Mouse (Mus musculus) heart, embryonic 14.5 days (tissue): ENCODE results near the gene Mif. TPM values are rescaled to one million over a fixed set of nuclear protein-coding genes. Genes with fewer than 3 reads are reported as not detected.

Experiments used
- ATAC-seq: fragments of 200-750 bp; cut with Nextera tagmentation; 2 replicates; pipeline ENCODE4 v1.8.0; 2017; ENCODE audit warnings: low read depth, moderate TSS enrichment; ENCODE audit not compliant: insufficient number of reproducible peaks, insufficient read depth, low FRiP score
- H3K27ac ChIP-seq, 2 experiments: fragments of 200-500 bp in 1 of 2; fragments of 300-500 bp in 1 of 2; sonication (generic) in 1 of 2; replicated peaks in 1 of 2; 2 replicates each; pipeline ENCODE4 v1.5.1; 2012 to 2014; ENCODE audit warnings: low read depth in 2 of 2, low read length in 2 of 2, control low read depth in 1 of 2, mild to moderate bottlenecking in 1 of 2, mixed read lengths in 1 of 2; ENCODE audit not compliant: control insufficient read depth in 1 of 2, insufficient read depth in 1 of 2
- H3K27me3 ChIP-seq: fragments of 300-500 bp; sonication (generic); 2 replicates; pipeline ENCODE4 v1.6.1; 2014; ENCODE audit warnings: mild to moderate bottlenecking, low read length, control low read depth; ENCODE audit not compliant: control insufficient read depth, insufficient read depth
- H3K36me3 ChIP-seq: fragments of 300-500 bp; sonication (generic); 2 replicates; pipeline ENCODE4 v1.6.1; 2014; ENCODE audit warnings: mild to moderate bottlenecking, control low read depth, low read length, mixed read lengths; ENCODE audit not compliant: control insufficient read depth, insufficient read depth
- H3K4me1 ChIP-seq, 2 experiments: fragments of 200-500 bp in 1 of 2; fragments of 300-500 bp in 1 of 2; sonication (generic) in 1 of 2; 2 replicates each; pipeline ENCODE4 v1.6.1; 2012 to 2014; ENCODE audit warnings: low read length in 2 of 2, control low read depth in 1 of 2, mixed read lengths in 1 of 2; ENCODE audit not compliant: control insufficient read depth in 2 of 2, insufficient read depth in 2 of 2
- H3K4me2 ChIP-seq: fragments of 300-500 bp; sonication (generic); 2 replicates; pipeline ENCODE4 v1.6.1; 2014; ENCODE audit warnings: mild to moderate bottlenecking, low read length
- H3K4me3 ChIP-seq, 2 experiments: fragments of 200-500 bp in 1 of 2; fragments of 300-500 bp in 1 of 2; sonication (generic) in 1 of 2; 2 replicates each; pipeline ENCODE4 v1.5.1; 2012 to 2014; ENCODE audit warnings: low read length in 2 of 2, mild to moderate bottlenecking in 2 of 2, control low read depth in 1 of 2, low read depth in 1 of 2, moderate library complexity in 1 of 2; ENCODE audit not compliant: control insufficient read depth in 1 of 2, insufficient read depth in 1 of 2
- H3K9ac ChIP-seq: fragments of 300-500 bp; sonication (generic); 2 replicates; pipeline ENCODE4 v1.6.1; 2014; ENCODE audit warnings: mild to moderate bottlenecking, low read length
- H3K9me3 ChIP-seq: fragments of 300-500 bp; sonication (generic); 2 replicates; pipeline ENCODE4 v1.6.1; 2016; ENCODE audit warnings: low read length, control low read depth; ENCODE audit not compliant: control insufficient read depth
- WGBS: fragments of 180-500 bp; shearing (Covaris S2); extraction: QIAGEN DNeasy Blood & Tissue Kit; methylation state at CpG from one replicate; pipeline ENCODE4 v1.1.7; 2014; 5-methylcytosine and 5-hydroxymethylcytosine counted together
- polyA plus RNA-seq: library from polyadenylated mRNA; unstranded; fragments of >200 nt; fragmentation: Nextera tagmentation; extraction: Ambion mirVana; gene quantifications from 2 replicates; pipeline ENCODE4 v1.2.1, GENCODE M21; 2014

Mif gene
- polyA plus RNA-seq, 1 experiment from 2014 or later, result 2,703 TPM

- Histone ChIP-seq H3K9me3 (no peaks in the 10 kb centered on the region), H3K27ac (peak overlapping the region; percentile 75 to 76), H3K36me3 (no peaks in the 10 kb centered on the region), H3K4me1 (peaks cover 4 to 14% of the 10 kb centered on the region in 2 experiments), H3K4me2 (peak overlapping the region; percentile 71), H3K27me3 (no peaks in the 10 kb centered on the region), H3K4me3 (peak overlapping the region; percentile 36 to 46), H3K9ac (peak overlapping the region; percentile 65)
- peak; percentile 90 for ATAC-seq
- WGBS, result under 1% methylated on average over 11 of the region's 11 CpGs
Measured at GRCm38 (mm10) chr10:75872915-75873542, 13.0 kb upstream of the Mif start.

GRCm38 (mm10) chr10:75872025-75872914 lies 12.2 kb upstream of the Mif start:
- WGBS, result 33% methylated on average over 10 of the region's 10 CpGs
- H3K27ac ChIP-seq, result peak overlapping the region; percentile 75 to 76
- ATAC-seq, result no peak

GRCm38 (mm10) chr10:75861587-75861986 lies 1.5 kb upstream of the Mif start:
- no peak overlapping the region for H3K9ac ChIP-seq
- no peak overlapping the region for H3K4me2 ChIP-seq
- ATAC-seq, result no peak
- H3K9me3 ChIP-seq, result no peaks in the 10 kb centered on the region
- 87% methylated on average over 5 of the region's 5 CpGs for WGBS
- H3K27ac ChIP-seq, result peak overlapping the region in 1 of 2 experiments; percentile 8; a peak in 1 of 4 replicates
- H3K4me3 ChIP-seq, result no peak overlapping the region
- H3K27me3 ChIP-seq, result no peaks in the 10 kb centered on the region
- peaks cover 22% of the 10 kb centered on the region for H3K36me3 ChIP-seq
- peaks cover 23 to 24% of the 10 kb centered on the region in 2 experiments for H3K4me1 ChIP-seq

More at GRCm38 (mm10) chr10:75872025-75872914, 12.2 kb upstream of the Mif start:
- H3K9me3 ChIP-seq, result no peaks in the 10 kb centered on the region
- peak overlapping the region; percentile 36 to 46 for H3K4me3 ChIP-seq
- peaks cover 4 to 14% of the 10 kb centered on the region in 2 experiments for H3K4me1 ChIP-seq
- H3K4me2 ChIP-seq, result peak overlapping the region; percentile 71
- H3K27me3 ChIP-seq, result no peaks in the 10 kb centered on the region
- H3K9ac ChIP-seq, result peak overlapping the region; percentile 65
- H3K36me3 ChIP-seq, result no peaks in the 10 kb centered on the region

GRCm38 (mm10) chr10:75860746-75861145 lies 706 bp upstream of the Mif start:
- H3K36me3 ChIP-seq, result peaks cover 25% of the 10 kb centered on the region
- H3K9me3 ChIP-seq, result no peaks in the 10 kb centered on the region
- H3K9ac ChIP-seq, result peak overlapping the region; percentile 93
- 12% methylated on average over 7 of the region's 7 CpGs for WGBS
- 0 out of 2 replicates have a peak, but pooled peaks have one; percentile 19 for ATAC-seq
- peak overlapping the region; percentile 78 for H3K4me2 ChIP-seq
- H3K27ac ChIP-seq, result peak overlapping the region; percentile 76 to 96
- H3K4me1 ChIP-seq, result peaks cover 23 to 24% of the 10 kb centered on the region in 2 experiments
- H3K4me3 ChIP-seq, result peak overlapping the region in 1 of 2 experiments; percentile 70; a peak in 1 of 4 replicates
- no peaks in the 10 kb centered on the region for H3K27me3 ChIP-seq

- H3K36me3 ChIP-seq, result peaks cover 25% of the 10 kb centered on the region
- H3K9me3 ChIP-seq, result no peaks in the 10 kb centered on the region
- 3% methylated on average over 27 of the region's 27 CpGs for WGBS
- peak overlapping the region; percentile 70 to 91 for H3K4me3 ChIP-seq
- peaks cover 23 to 24% of the 10 kb centered on the region in 2 experiments for H3K4me1 ChIP-seq
- H3K27ac ChIP-seq, result peak overlapping the region; percentile 95 to 96
- peak; percentile 56 for ATAC-seq
- peak overlapping the region; percentile 78 for H3K4me2 ChIP-seq
- peak overlapping the region; percentile 93 for H3K9ac ChIP-seq
- H3K27me3 ChIP-seq, result no peaks in the 10 kb centered on the region
Measured at GRCm38 (mm10) chr10:75859107-75859746, 813 bp downstream of the Mif start.

- H3K9me3 ChIP-seq, result no peaks in the 10 kb centered on the region
- no peak overlapping the region for H3K27ac ChIP-seq
- H3K27me3 ChIP-seq, result no peaks in the 10 kb centered on the region
- peak overlapping the region; percentile 21; the same call in 1 of the 2 replicates for H3K9ac ChIP-seq
- ATAC-seq, result no peak
- 88% methylated on average over 4 of the region's 4 CpGs for whole genome bisulfite sequencing
- H3K4me1 ChIP-seq, result peaks cover 23 to 24% of the 10 kb centered on the region in 2 experiments
- no peak overlapping the region for H3K4me2 ChIP-seq
- H3K4me3 ChIP-seq, result no peak overlapping the region
- H3K36me3 ChIP-seq, result peaks cover 25% of the 10 kb centered on the region
Measured at GRCm38 (mm10) chr10:75857598-75857997, 2.4 kb downstream of the Mif start.

GRCm38 (mm10) chr10:75856976-75857375 lies 3.1 kb downstream of the Mif start:
- H3K4me1 ChIP-seq, result peaks cover 23 to 24% of the 10 kb centered on the region in 2 experiments
- H3K4me2 ChIP-seq, result no peak overlapping the region
- ATAC-seq, result no peak
- no peaks in the 10 kb centered on the region for H3K27me3 ChIP-seq
- H3K27ac ChIP-seq, result no peak overlapping the region
- peaks cover 25% of the 10 kb centered on the region for H3K36me3 ChIP-seq
- no peak overlapping the region for H3K4me3 ChIP-seq
- 74% methylated on average over 3 of the region's 3 CpGs for WGBS
- H3K9me3 ChIP-seq, result no peaks in the 10 kb centered on the region
- no peak overlapping the region for H3K9ac ChIP-seq
